Mouse (Mus musculus) kidney, embryonic 15.5 days (tissue): ENCODE measurements at regions not wholly inside any gene's neighbourhood (a gene's known extent, or its start where the extent isn't known, plus 50 kb on each side); places are given as distances from the start of the nearest gene placed in this dataset.

Experiments used
- ATAC-seq: fragments of 200-750 bp; cut with Nextera tagmentation; replicated peaks from 2 replicates; pipeline ENCODE4 v1.8.0; 2017; ENCODE audit warnings: moderate TSS enrichment; ENCODE audit not compliant: low FRiP score
- H3K27ac ChIP-seq: fragments of 300-500 bp; sonication (generic); 2 replicates; pipeline ENCODE4 v1.5.1; 2015; ENCODE audit warnings: mild to moderate bottlenecking, inconsistent platforms
- H3K27me3 ChIP-seq: fragments of 300-500 bp; sonication (generic); 2 replicates; pipeline ENCODE4 v1.6.1; 2015; ENCODE audit warnings: inconsistent platforms
- H3K36me3 ChIP-seq: fragments of 300-500 bp; sonication (generic); 2 replicates; pipeline ENCODE4 v1.6.1; 2015; ENCODE audit warnings: inconsistent platforms
- H3K4me1 ChIP-seq: fragments of 300-500 bp; sonication (generic); 2 replicates; pipeline ENCODE4 v1.6.1; 2015; ENCODE audit warnings: inconsistent platforms
- H3K4me2 ChIP-seq: fragments of 300-500 bp; sonication (generic); 2 replicates; pipeline ENCODE4 v1.6.1; 2015; ENCODE audit warnings: moderate library complexity, mild to moderate bottlenecking, inconsistent platforms
- H3K4me3 ChIP-seq: fragments of 300-500 bp; sonication (generic); replicated peaks from 2 replicates; pipeline ENCODE4 v1.5.1; 2015; ENCODE audit warnings: mild to moderate bottlenecking, inconsistent platforms
- H3K9ac ChIP-seq: fragments of 300-500 bp; sonication (generic); 2 replicates; pipeline ENCODE4 v1.6.1; 2015; ENCODE audit warnings: mild to moderate bottlenecking, inconsistent platforms
- H3K9me3 ChIP-seq: fragments of 300-500 bp; sonication (generic); replicated peaks from 2 replicates; pipeline ENCODE4 v1.6.1; 2016; ENCODE audit warnings: inconsistent platforms
- WGBS: fragments of 180-500 bp; shearing (Covaris S2); methylation state at CpG from one replicate; pipeline ENCODE4 v1.1.7; 2015; ENCODE audit warnings: mixed read lengths; 5-methylcytosine and 5-hydroxymethylcytosine counted together

DNA sequence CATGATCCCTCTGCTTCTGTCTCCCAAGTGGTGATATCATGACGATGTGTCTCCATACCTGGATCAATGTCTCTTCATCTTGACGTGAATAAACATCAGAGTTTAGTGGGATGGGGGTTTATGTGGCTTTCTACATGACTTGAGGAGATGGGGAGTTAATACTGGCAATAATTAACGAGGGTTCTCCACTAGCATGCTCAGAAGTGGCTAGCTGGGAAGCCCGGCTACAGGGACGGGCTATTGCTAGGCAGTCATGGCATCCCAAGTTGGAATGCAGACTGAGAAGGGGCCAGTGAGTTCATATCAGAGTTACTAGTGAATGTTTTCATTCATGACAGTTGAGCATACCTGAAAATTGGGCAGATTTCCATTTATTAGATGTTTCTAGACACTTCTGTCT lies 71.4 kb upstream of the Irx3 start:
- Histone ChIP-seq H3K9me3 (no peaks in the 10 kb centered on the region), H3K4me2 (peak overlapping the region; percentile 57), H3K27me3 (peaks cover 98% of the 10 kb centered on the region), H3K27ac (no peak overlapping the region), H3K36me3 (no peaks in the 10 kb centered on the region), H3K4me3 (no peak overlapping the region), H3K9ac (no peak overlapping the region), H3K4me1 (peaks cover 21% of the 10 kb centered on the region)
- WGBS = 52% methylated on average over 5 of the region's 5 CpGs
- peak; percentile 58; the same call in 1 of the 2 replicates for ATAC-seq

DNA sequence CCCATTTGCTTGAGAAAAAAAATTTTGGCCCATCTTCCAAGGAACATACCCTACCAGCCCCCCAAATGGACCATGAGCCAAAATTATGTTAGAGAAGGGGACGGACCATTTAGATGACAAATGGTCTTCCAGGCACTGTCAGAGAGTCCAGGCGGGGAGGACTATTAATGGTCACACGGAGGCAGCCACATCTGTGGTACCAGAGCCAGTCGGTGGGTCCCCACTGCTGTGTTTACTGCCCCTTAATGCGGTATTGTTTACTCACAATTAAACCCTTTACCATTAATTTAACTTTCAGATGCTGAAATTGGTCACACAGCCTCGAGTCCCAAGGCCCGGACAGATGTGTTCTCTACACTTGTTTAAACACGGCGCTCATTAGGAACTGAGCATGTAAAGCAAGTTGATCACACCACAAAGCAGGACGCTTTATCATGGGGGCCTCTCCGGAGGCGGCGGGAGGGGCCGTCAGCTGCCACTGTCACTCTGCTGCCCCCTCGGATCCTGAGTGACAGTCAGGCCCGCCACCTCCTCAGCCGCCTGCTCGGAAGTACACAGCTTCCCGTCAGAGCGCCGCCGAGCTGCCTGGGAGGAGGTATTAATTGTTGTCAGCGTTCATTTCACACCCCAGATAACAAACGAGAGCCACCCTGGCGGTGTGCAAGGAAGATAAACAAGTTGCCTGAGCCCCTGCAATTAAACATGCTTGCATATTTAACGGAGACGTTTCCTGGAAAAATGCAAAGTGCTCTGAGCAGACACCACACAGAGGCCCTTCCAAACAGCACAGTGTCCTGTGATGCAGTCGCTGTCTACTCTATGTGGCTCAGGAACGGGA lies 70.6 kb upstream of the Irx3 start:
- H3K9ac ChIP-seq = no peak overlapping the region
- peaks cover 21% of the 10 kb centered on the region for H3K4me1 ChIP-seq
- 8% methylated on average over 29 of the region's 29 CpGs for whole genome bisulfite sequencing
- H3K27me3 ChIP-seq = peaks cover 97% of the 10 kb centered on the region
- peak overlapping the region; percentile 57 for H3K4me2 ChIP-seq
- H3K4me3 ChIP-seq = peak overlapping the region; percentile 21
- H3K27ac ChIP-seq = no peak overlapping the region
- no peaks in the 10 kb centered on the region for H3K36me3 ChIP-seq
- ATAC-seq = peak; percentile 43; the same call in 1 of the 2 replicates
- H3K9me3 ChIP-seq = no peaks in the 10 kb centered on the region

DNA sequence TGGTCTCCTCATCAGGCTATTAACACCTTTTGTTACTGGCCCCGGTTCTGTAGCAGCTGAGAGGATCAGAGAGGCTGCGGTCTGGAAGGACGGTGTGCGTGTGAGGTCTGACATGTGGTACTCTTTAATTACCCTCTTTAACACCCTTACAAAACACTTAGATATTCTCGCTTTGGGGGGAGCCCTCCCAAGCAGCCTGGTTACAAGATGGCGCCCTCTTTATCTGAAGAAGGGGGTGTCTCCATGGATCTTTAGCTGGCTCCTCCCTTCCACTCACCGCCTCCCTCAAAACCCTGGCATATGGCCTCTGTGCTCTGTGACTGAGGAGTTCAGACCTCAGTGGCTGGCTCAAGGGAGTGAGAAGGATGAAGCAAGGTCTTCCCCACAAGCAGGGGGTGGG lies 65.2 kb upstream of the Irx3 start:
- no peak overlapping the region for H3K9ac ChIP-seq
- 16% methylated on average over 7 of the region's 7 CpGs for WGBS
- no peak overlapping the region for H3K27ac ChIP-seq
- peaks cover under 1% of the 10 kb centered on the region; the same call in 1 of the 2 replicates for H3K4me1 ChIP-seq
- peaks cover 97% of the 10 kb centered on the region for H3K27me3 ChIP-seq
- no peak overlapping the region for H3K4me2 ChIP-seq
- no peaks in the 10 kb centered on the region for H3K9me3 ChIP-seq
- H3K4me3 ChIP-seq = no peak overlapping the region
- H3K36me3 ChIP-seq = no peaks in the 10 kb centered on the region
- no peak for ATAC-seq

DNA sequence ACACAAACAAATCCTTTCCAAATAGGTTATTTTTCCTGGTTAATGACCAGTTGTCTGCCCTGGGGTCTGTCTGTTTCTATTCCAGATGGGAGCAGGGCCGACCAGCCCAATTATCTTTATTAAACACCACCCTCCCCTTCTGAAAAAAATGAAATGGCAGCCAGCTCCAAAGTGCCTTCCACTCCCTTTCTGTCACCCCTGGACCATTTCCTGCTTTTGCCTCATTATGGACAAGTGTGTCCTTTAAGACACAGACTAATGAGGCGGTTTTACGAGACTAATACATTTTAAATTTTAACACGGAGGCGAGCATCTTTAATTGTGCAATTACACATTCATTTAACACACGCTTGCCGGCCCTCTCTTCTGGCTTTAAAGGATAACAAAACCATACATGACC lies 64.2 kb upstream of the Irx3 start:
- H3K9ac ChIP-seq = no peak overlapping the region
- no peak for ATAC-seq
- H3K27ac ChIP-seq = no peak overlapping the region
- no peaks in the 10 kb centered on the region for H3K4me1 ChIP-seq
- peaks cover 95% of the 10 kb centered on the region for H3K27me3 ChIP-seq
- no peaks in the 10 kb centered on the region for H3K9me3 ChIP-seq
- no peak overlapping the region for H3K4me3 ChIP-seq
- no peak overlapping the region for H3K4me2 ChIP-seq
- 36% methylated on average over 7 of the region's 7 CpGs for WGBS
- no peaks in the 10 kb centered on the region for H3K36me3 ChIP-seq

DNA sequence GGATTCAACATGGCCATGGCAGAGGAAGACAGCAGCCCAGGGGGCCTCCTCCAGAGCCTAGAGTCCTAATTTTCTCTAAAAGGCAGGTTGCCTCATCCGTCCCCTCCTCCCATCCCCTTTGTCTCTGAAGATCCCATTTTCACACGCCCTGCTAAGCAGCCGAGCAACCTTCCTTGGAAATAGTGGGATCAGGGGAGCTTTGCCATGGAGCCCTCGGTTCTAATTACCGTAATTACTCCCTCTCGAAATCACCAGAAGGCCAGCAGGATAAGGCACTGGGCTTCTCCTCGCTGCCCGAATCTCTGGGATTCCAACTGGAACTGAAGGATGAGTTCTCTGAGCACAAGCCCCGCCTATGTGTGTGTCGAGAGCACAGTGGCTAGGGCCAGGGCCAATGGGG lies 63.5 kb upstream of the Irx3 start:
- H3K27ac ChIP-seq = no peak overlapping the region
- H3K9me3 ChIP-seq = no peaks in the 10 kb centered on the region
- H3K4me2 ChIP-seq = no peak overlapping the region
- no peak overlapping the region for H3K4me3 ChIP-seq
- H3K9ac ChIP-seq = no peak overlapping the region
- H3K4me1 ChIP-seq = no peaks in the 10 kb centered on the region
- H3K36me3 ChIP-seq = no peaks in the 10 kb centered on the region
- WGBS = 9% methylated on average over 10 of the region's 10 CpGs
- peaks cover 93% of the 10 kb centered on the region for H3K27me3 ChIP-seq
- ATAC-seq = 0 out of 2 replicates have a peak, but pooled peaks have one; percentile 2

DNA sequence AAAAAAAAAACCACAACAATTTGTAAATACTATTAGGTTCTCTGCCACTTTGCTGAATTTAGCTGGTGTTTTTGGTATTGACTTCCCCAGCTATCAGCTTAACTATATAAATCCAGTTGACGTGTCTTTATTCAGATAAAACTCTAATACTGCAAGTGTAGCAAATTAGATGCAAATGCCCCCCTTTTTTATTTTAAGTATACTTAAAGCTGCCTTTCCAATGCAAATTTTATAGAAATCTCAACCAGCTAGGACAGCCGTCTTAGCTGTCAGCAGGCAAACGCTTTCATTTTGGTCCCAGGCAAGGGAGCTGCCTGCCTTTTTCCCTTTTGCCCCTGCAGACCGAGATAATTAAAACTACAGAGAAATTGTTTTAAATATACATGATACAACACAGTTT lies 61.6 kb upstream of the Irx3 start:
- H3K4me3 ChIP-seq = no peak overlapping the region
- WGBS = 30% methylated on average over 4 of the region's 4 CpGs
- no peaks in the 10 kb centered on the region for H3K4me1 ChIP-seq
- H3K27ac ChIP-seq = no peak overlapping the region
- H3K36me3 ChIP-seq = no peaks in the 10 kb centered on the region
- H3K9me3 ChIP-seq = no peaks in the 10 kb centered on the region
- H3K27me3 ChIP-seq = peaks cover 86% of the 10 kb centered on the region
- no peak overlapping the region for H3K4me2 ChIP-seq
- no peak overlapping the region for H3K9ac ChIP-seq
- ATAC-seq = no peak

DNA sequence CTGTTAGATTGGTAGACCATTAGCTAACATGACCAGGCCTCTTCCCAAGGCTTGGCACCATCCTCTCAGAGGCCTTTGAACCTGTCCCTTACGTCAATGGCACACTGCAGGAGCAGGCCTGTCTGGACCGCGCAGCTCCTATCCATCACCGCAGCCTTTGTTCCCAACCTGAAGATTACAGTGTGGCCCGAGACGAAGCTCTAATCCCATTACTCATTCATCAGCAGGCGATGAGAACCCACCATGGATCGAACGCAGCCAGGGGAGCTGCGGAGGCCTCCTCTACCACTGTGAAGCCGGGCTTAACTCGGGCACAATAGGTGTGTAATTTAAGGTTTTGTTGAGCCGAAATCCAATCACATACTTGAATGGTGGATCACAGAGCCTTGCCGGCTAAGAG lies 54.0 kb upstream of the Irx3 start:
- Histone ChIP-seq H3K9ac (no peak overlapping the region), H3K9me3 (no peaks in the 10 kb centered on the region), H3K4me2 (no peak overlapping the region), H3K36me3 (no peaks in the 10 kb centered on the region), H3K27ac (no peak overlapping the region), H3K27me3 (peaks cover 31% of the 10 kb centered on the region), H3K4me3 (no peak overlapping the region), H3K4me1 (no peaks in the 10 kb centered on the region)
- 75% methylated on average over 14 of the region's 14 CpGs for WGBS
- ATAC-seq = no peak

DNA sequence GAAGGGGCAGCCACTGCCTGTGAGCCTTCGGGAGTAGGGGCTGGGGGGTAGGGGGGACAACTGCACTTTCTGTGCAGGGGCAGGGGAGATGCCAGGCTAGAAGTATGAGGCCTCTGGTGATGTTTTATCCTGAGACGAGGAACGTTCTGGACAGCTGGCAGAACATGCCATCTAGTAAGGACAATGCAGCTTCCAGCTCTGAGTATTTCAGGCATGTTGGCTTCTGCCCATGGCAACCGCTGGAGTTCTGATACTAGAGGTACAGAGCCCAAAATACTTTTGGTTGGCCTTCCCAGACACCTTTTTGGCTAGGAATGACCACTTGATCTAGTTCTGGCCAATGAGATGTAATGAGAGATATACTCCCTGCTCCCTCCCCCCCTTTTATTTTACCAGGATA lies 52.5 kb upstream of the Irx3 start:
- WGBS = 77% methylated on average over 4 of the region's 4 CpGs
- Histone ChIP-seq H3K4me3 (no peak overlapping the region), H3K9me3 (no peaks in the 10 kb centered on the region), H3K36me3 (no peaks in the 10 kb centered on the region), H3K9ac (no peak overlapping the region), H3K4me1 (no peaks in the 10 kb centered on the region), H3K27ac (no peak overlapping the region), H3K27me3 (peaks cover 20% of the 10 kb centered on the region), H3K4me2 (no peak overlapping the region)
- ATAC-seq = no peak

DNA sequence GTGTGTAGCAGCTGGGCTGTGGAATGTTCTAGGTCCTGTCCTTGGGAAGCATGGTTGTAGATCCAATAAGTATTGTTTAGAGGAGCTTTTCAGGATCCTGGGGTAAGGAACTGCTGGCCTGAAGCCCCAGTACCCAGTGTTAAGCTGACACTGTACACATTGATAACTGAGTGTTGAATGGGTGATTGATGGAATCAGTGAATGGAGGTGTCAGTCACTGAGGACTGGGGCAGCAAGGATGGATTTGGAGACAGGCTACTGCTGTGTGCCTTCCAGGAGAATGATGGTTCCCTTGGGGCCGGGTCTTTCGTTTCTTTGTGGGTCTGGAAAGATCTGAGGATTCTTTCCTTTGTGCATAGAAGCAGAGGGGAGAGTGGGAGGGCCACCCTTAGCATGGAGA lies 51.9 kb upstream of the Irx3 start:
- peaks cover 16% of the 10 kb centered on the region; the same call in 1 of the 2 replicates for H3K27me3 ChIP-seq
- ATAC-seq = no peak
- H3K4me3 ChIP-seq = no peak overlapping the region
- no peak overlapping the region for H3K4me2 ChIP-seq
- H3K9me3 ChIP-seq = no peaks in the 10 kb centered on the region
- H3K36me3 ChIP-seq = no peaks in the 10 kb centered on the region
- no peak overlapping the region for H3K27ac ChIP-seq
- H3K4me1 ChIP-seq = no peaks in the 10 kb centered on the region
- WGBS = 43% methylated on average over 2 of the region's 2 CpGs
- H3K9ac ChIP-seq = no peak overlapping the region

DNA sequence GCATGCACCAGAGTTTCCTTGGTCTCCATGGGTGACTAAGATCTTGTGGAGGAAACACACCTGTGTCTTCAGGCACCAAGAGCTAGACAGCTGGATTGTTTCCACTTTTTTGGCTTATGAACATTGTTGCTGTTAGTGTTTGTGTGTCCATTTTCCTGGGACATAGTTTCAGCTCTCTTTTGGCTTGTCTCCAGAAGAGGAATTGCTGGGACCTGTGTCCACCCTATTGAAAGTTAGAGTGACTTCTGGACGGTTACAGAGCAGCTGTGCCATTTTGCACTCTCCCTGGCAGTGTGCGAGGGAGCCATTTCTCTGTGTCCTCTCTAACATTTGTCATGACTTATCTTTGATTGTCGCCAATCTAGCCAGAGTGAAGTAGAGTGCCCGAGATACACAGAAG lies 51.5 kb upstream of the Irx3 start:
- no peak overlapping the region for H3K9ac ChIP-seq
- no peaks in the 10 kb centered on the region for H3K9me3 ChIP-seq
- no peaks in the 10 kb centered on the region for H3K36me3 ChIP-seq
- no peak overlapping the region for H3K4me2 ChIP-seq
- H3K4me3 ChIP-seq = no peak overlapping the region
- no peak overlapping the region for H3K27ac ChIP-seq
- ATAC-seq = no peak
- H3K27me3 ChIP-seq = peaks cover 20% of the 10 kb centered on the region; the same call in 1 of the 2 replicates
- H3K4me1 ChIP-seq = no peaks in the 10 kb centered on the region
- 64% methylated on average over 4 of the region's 4 CpGs for WGBS
